Mouse (Mus musculus) forebrain, embryonic 14.5 days (tissue): ENCODE results near the gene Esrra. TPM values are rescaled to one million over a fixed set of nuclear protein-coding genes. Genes with fewer than 3 reads are reported as not detected.

Source experiments
- ATAC-seq: fragments of 200-750 bp; cut with Nextera tagmentation; 2 replicates; pipeline ENCODE4 v1.8.0; 2017; ENCODE audit warnings: mild to moderate bottlenecking, moderate library complexity
- DNase-seq: peaks from one replicate; pipeline ENCODE4 v3.0.0-alpha.2; 2015; ENCODE audit warnings: low spot score
- H3K27ac ChIP-seq: fragments of 300-500 bp; sonication (generic); 2 replicates; pipeline ENCODE4 v1.5.1; 2014; ENCODE audit warnings: low read depth, mild to moderate bottlenecking, control low read depth, low read length, moderate library complexity
- H3K27me3 ChIP-seq: fragments of 300-500 bp; sonication (generic); replicated peaks from 2 replicates; pipeline ENCODE4 v1.6.1; 2014; ENCODE audit warnings: low read length, control low read depth, mixed read lengths; ENCODE audit not compliant: control insufficient read depth, insufficient read depth
- H3K36me3 ChIP-seq: fragments of 300-500 bp; sonication (generic); 2 replicates; pipeline ENCODE4 v1.6.1; 2014; ENCODE audit warnings: low read length, control low read depth; ENCODE audit not compliant: control insufficient read depth, insufficient read depth
- H3K4me1 ChIP-seq: fragments of 300-500 bp; sonication (generic); 2 replicates; pipeline ENCODE4 v1.6.1; 2014; ENCODE audit warnings: antibody characterized with exemption, low read length, control low read depth; ENCODE audit not compliant: control insufficient read depth, insufficient read depth
- H3K4me2 ChIP-seq: fragments of 300-500 bp; sonication (generic); 2 replicates; pipeline ENCODE4 v1.6.1; 2014; ENCODE audit warnings: mild to moderate bottlenecking, control low read depth, low read length
- H3K4me3 ChIP-seq: fragments of 300-500 bp; sonication (generic); 2 replicates; pipeline ENCODE4 v1.5.1; 2014; ENCODE audit warnings: low read depth, low read length, control low read depth
- H3K9ac ChIP-seq: fragments of 300-500 bp; sonication (generic); 2 replicates; pipeline ENCODE4 v1.6.1; 2014; ENCODE audit warnings: mild to moderate bottlenecking, low read length, control low read depth, moderate library complexity
- H3K9me3 ChIP-seq: fragments of 300-500 bp; sonication (generic); replicated peaks from 2 replicates; pipeline ENCODE4 v1.6.1; 2016; ENCODE audit warnings: low read length, control low read depth, mixed read lengths; ENCODE audit not compliant: control insufficient read depth
- WGBS: fragments of 180-500 bp; shearing (Covaris S2); extraction: QIAGEN DNeasy Blood & Tissue Kit; methylation state at CpG from one replicate; pipeline ENCODE4 v1.1.7; 2014; 5-methylcytosine and 5-hydroxymethylcytosine counted together
- polyA plus RNA-seq: library from polyadenylated mRNA; unstranded; fragments of >200 nt; fragmentation: Nextera tagmentation; extraction: Ambion mirVana; gene quantifications from 2 replicates; pipeline ENCODE4 v1.2.1, GENCODE M21; 2014

Esrra gene
- polyA plus RNA-seq, 1 experiment from 2014 or later = 6.3 TPM

DNA sequence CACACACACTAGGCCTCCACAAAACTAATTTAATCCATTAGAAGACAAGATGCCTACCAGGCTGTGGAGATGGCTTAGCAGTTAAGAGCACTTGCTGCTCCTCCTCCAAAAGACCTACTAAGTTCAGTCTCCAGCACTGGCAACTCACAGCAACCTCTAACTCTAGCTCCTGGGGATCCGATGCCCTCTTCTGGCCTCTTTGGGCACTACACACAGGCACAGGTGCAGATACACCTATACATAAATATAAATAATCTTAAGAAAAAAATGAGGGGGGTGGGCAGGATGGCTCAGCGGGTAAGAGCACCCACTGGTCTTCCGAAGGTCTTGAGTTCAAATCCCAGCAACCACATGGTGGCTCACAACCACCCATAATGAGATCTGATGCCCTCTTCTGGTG, 14.7 kb upstream of the Esrra start:
- no peak for DNase-seq
- H3K4me2 ChIP-seq = no peak overlapping the region
- 28% methylated on average over 3 of the region's 3 CpGs for WGBS
- no peaks in the 10 kb centered on the region for H3K36me3 ChIP-seq
- H3K27ac ChIP-seq = no peak overlapping the region
- no peak overlapping the region for H3K4me3 ChIP-seq
- no peaks in the 10 kb centered on the region for H3K9me3 ChIP-seq
- peaks cover 49% of the 10 kb centered on the region for H3K27me3 ChIP-seq
- H3K4me1 ChIP-seq = peaks cover 21% of the 10 kb centered on the region
- ATAC-seq = no peak
- no peak overlapping the region for H3K9ac ChIP-seq

DNA sequence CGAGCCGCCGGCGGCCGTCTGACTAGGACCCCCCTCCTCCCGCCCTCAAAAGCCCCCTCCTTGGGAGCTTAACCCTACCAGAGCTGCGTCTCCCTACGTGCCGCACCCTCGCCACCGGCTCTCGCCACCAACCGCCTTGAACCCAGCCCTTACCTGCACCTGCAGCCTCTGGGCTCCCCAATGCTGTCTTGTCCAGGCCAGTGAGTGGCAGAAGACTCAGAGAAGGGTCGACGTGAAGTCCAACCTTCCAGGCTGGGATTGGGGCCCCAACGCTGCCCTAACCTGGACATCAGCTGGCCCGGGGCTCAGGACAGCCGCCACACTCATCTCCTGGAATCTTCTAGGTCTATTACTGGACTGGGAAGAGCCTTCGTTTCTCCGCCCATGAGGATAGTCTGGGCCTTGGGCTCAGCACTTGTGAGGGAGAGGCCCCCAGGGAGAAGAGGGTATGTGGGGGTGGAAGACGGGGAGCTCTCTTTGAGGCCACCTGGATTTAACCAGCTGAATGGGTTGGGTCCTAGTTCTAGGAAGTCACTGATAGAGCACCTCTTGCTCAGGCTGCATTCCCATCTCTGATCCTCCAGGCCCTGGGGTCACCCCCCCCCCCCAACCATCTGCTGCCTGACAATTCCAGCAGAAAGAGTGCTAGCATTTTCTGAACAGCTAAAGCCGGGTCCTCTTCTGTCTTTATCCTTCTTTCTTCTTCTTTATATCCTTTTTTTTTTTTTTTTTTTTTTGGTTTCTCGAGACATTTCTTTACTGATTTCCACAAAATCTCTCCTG, 12.8 kb upstream of the Esrra start, which contains the start of gene Kcnk4:
Kcnk4 (minus strand) TSS at position 321 of the 783 bp plus-strand sequence.
- Histone ChIP-seq H3K4me3 (peak within 1 kb of the TSS; percentile 33), H3K36me3 (no peaks in the 10 kb centered on the region), H3K9me3 (no peaks in the 10 kb centered on the region), H3K27ac (no peak within 1 kb of the TSS), H3K4me1 (peaks cover 5% of the 10 kb centered on the region; the same call in 1 of the 2 replicates), H3K4me2 (peak within 1 kb of the TSS; percentile 59), H3K9ac (peak within 1 kb of the TSS; percentile 56), H3K27me3 (peaks cover 61% of the 10 kb centered on the region)
- 9% methylated on average over 23 of the region's 23 CpGs for WGBS
- ATAC-seq (peak; percentile 16; the same call in 1 of the 2 replicates), DNase-seq (no peak)

DNA sequence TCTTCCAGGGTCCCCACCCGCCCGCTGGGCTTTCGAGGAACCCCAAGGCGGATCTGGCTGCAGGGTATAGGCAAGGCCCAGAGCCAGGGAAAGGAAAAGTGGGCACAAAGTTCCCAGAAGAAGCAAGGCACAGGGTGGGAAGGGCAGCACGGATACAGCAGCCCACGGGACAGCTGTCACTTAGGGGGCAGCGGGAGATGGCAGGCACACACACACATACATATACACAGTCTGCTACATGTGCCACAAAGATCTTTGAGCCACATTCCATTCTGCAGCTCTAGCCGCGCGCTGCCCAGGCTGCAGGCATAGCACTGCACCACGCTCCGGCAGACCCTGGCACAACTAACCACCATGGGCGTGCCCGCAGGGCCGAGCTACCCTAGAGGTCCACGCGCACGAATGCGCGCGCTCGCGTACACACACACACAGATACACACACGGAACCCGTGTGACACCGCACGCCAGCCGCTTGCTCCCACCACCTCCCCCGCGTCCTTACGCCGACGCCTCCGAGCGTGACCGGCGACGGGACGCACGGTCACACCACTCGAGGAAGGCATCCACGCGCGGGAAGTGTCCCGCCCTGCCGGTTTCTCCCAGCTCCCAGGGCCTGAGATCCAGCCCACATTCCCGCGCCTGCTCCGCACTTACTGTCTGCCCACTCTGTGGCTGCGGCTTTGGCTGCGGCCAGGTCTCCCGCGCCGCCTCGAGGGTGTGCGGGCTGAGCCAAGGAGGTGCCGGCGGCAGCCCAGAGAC, 12.0 kb upstream of the Esrra start:
- no peaks in the 10 kb centered on the region for H3K9me3 ChIP-seq
- peak overlapping the region; percentile 59 for H3K4me2 ChIP-seq
- H3K4me3 ChIP-seq = peak overlapping the region; percentile 33
- peak overlapping the region; percentile 56 for H3K9ac ChIP-seq
- peaks cover 5% of the 10 kb centered on the region; the same call in 1 of the 2 replicates for H3K4me1 ChIP-seq
- DNase-seq (no peak), ATAC-seq (peak; percentile 62)
- peaks cover 64% of the 10 kb centered on the region for H3K27me3 ChIP-seq
- WGBS = 5% methylated on average over 55 of the region's 58 CpGs
- no peak overlapping the region for H3K27ac ChIP-seq
- no peaks in the 10 kb centered on the region for H3K36me3 ChIP-seq

DNA sequence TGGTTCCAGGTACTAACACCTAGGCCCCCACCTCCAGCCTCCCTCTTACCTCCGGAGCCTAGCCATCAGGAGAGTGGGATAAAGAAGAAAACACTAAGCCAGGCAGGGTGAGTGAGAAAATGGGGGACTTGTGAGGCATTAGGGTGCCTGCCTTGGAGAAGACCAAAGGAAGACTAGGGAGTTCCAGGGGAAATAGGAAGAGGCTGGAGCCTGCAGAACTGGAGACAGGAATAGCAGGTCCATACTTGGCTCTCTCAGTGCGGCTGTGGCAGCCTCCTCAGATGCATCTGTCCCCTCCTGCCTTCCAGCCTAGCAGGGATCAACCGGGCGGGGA, 11.5 kb upstream of the Esrra start:
- Histone ChIP-seq H3K4me1 (peaks cover 3% of the 10 kb centered on the region; the same call in 1 of the 2 replicates), H3K9me3 (no peaks in the 10 kb centered on the region), H3K27me3 (peaks cover 68% of the 10 kb centered on the region), H3K27ac (no peak overlapping the region), H3K9ac (peak overlapping the region; percentile 56; the same call in 1 of the 2 replicates), H3K36me3 (no peaks in the 10 kb centered on the region), H3K4me2 (no peak overlapping the region), H3K4me3 (no peak overlapping the region)
- DNase-seq = no peak
- ATAC-seq = no peak
- 17% methylated on average over 4 of the region's 4 CpGs for WGBS

DNA sequence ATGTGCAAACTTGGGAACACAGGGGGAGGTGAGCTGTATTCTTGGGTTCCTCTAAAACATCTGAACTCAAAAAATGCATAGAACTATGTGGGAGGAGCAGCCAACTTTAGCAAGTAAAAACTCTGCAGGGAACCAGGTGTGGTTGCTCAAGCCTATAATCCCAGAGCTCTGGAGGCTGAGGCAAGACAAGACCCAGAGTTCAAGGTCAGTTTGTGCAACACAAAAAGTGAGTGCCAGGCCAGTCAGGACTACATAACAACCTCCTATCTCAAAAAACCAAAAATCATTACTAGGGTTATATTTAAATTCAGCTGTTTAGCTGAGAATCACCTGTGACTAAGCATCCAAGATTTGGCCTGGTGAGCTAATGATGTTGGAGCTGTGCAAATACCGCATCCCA, 10.4 kb upstream of the Esrra start:
- ATAC-seq = no peak
- Histone ChIP-seq H3K4me1 (peaks cover 3% of the 10 kb centered on the region; the same call in 1 of the 2 replicates), H3K9me3 (no peaks in the 10 kb centered on the region), H3K4me2 (no peak overlapping the region), H3K27me3 (peaks cover 79% of the 10 kb centered on the region), H3K36me3 (no peaks in the 10 kb centered on the region), H3K27ac (no peak overlapping the region), H3K4me3 (no peak overlapping the region), H3K9ac (no peak overlapping the region)
- WGBS = 45% methylated on average over 1 of the region's 1 CpGs
- no peak for DNase-seq

DNA sequence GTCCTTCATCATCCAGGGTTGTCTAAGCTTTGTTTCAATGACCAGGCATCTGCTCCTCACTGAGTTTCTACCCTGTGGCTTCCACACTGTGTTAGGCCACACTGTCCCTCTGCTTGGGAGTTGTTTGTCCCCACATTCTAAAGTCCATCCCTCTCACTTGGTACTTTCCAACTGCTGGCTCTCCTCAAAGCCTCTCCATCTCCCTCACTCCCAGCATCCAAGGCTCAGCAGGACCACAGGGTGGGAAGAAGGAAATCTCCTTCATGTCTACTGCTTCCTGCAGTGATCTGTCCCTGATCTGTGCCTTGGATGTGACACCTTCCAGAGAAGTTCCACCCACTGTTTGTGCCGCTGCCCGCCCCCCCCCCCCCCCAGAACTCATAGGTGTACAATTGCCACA, 9.4 kb upstream of the Esrra start:
- Histone ChIP-seq H3K9ac (no peak overlapping the region), H3K4me2 (no peak overlapping the region), H3K27ac (no peak overlapping the region), H3K4me3 (no peak overlapping the region), H3K36me3 (no peaks in the 10 kb centered on the region), H3K27me3 (peaks cover 84% of the 10 kb centered on the region), H3K9me3 (no peaks in the 10 kb centered on the region), H3K4me1 (peaks cover 3% of the 10 kb centered on the region; the same call in 1 of the 2 replicates)
- DNase-seq = no peak
- 0% methylated on average over 2 of the region's 2 CpGs for WGBS
- no peak for ATAC-seq

DNA sequence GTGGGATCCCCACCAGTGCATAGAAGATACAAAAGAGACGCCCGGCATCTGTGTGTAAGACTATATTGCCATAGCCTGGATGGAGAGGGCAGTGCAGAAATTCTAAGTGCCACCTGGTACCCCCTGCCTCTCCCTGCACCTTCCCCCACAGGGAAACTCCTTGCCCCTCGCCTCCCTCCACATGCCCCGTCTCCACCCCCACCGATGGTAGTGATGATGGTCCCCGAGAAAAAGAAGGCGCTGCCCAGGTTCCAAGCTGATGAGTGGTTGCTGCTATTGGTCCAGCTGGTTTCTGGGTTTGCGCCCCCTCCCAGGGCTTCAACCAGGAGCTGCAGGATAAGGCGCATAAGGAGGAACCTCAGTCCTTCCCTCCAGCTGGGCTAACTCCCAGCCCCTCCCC, 6.5 kb upstream of the Esrra start:
- H3K27ac ChIP-seq = no peak overlapping the region
- no peak overlapping the region for H3K4me3 ChIP-seq
- DNase-seq (no peak), ATAC-seq (no peak)
- H3K9me3 ChIP-seq = no peaks in the 10 kb centered on the region
- H3K4me1 ChIP-seq = no peaks in the 10 kb centered on the region; the same call in 1 of the 2 replicates
- no peak overlapping the region for H3K4me2 ChIP-seq
- no peaks in the 10 kb centered on the region for H3K36me3 ChIP-seq
- peaks cover 85% of the 10 kb centered on the region for H3K27me3 ChIP-seq
- 9% methylated on average over 9 of the region's 9 CpGs for WGBS
- peak overlapping the region; percentile 21; the same call in 1 of the 2 replicates for H3K9ac ChIP-seq

DNA sequence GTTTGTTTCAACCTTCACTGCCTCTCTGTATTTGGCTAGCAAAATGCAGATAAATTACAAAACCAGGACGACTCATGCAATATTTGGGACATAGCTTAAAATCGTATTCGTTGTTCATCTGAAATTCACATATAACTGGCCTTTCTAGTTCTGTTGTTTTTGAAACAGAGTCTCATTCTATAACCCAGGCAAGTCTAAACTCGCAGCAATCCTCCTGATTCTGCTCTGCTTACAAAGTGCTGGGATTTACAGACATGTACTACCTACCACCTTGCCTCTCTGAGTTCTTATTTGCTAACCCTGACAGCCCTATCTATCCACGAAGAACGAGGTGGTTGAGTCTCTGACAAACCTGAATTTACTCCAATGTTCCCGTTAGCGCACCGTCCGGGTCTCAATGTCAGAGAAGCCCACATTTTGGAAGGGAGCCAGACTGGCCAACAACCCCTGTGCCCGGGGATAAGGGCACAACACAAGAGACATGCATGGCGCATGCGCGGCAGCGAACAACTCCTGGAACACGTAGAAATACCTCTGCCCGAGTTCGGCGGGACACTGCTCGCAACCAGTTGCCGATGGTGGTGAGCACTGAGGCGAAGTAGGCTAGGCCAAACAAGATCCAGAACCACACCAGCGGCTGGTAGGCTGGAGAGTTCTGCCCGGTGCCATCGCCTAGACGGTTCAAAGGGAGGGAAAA, 5.1 kb upstream of the Esrra start:
- 16% methylated on average over 26 of the region's 26 CpGs for WGBS
- H3K4me2 ChIP-seq = peak overlapping the region; percentile 33; the same call in 1 of the 2 replicates
- ATAC-seq (no peak), DNase-seq (no peak)
- H3K9me3 ChIP-seq = no peaks in the 10 kb centered on the region
- no peak overlapping the region for H3K27ac ChIP-seq
- H3K36me3 ChIP-seq = no peaks in the 10 kb centered on the region
- H3K4me1 ChIP-seq = peaks cover 6% of the 10 kb centered on the region
- peak overlapping the region; percentile 16 for H3K4me3 ChIP-seq
- H3K9ac ChIP-seq = no peak overlapping the region
- peaks cover 77% of the 10 kb centered on the region for H3K27me3 ChIP-seq
